Mouse (Mus musculus) T-cell, adult 2 months (primary cell): Measurements from ENCODE around the gene Fbxl14.
A peak's percentile ranks its signal among the peaks of the same experiment; 100 is the strongest.

Experiments used
- DNase-seq: peaks from one replicate; pipeline ENCODE4 v3.0.0; 2022; ENCODE audit warnings: low spot score

The Fbxl14 gene

GRCm38 (mm10) chr6:119470777-119471176 is 8.7 kb upstream of the Fbxl14 start:
- DNase-seq = no peak

GRCm38 (mm10) chr6:119472135-119472534 is 7.3 kb upstream of the Fbxl14 start:
- peak; percentile 61 for DNase-seq

GRCm38 (mm10) chr6:119472705-119473104 is 6.8 kb upstream of the Fbxl14 start:
- DNase-seq = no peak

GRCm38 (mm10) chr6:119473446-119473845 is 6.0 kb upstream of the Fbxl14 start:
- no peak for DNase-seq

- DNase-seq = no peak
These were observed 5.5 kb upstream of the Fbxl14 start for GRCm38 (mm10) chr6:119473992-119474391.

- DNase-seq = no peak
These were observed 3.5 kb upstream of the Fbxl14 start for GRCm38 (mm10) chr6:119475988-119476387.

GRCm38 (mm10) chr6:119477686-119478310 is 1.7 kb upstream of the Fbxl14 start:
- DNase-seq = no peak

- peak; percentile 75 for DNase-seq
These were observed 717 bp upstream of the Fbxl14 start for GRCm38 (mm10) chr6:119478560-119479342.

- DNase-seq = peak; percentile 81
These were observed 623 bp downstream of the Fbxl14 start for GRCm38 (mm10) chr6:119479876-119480705.

GRCm38 (mm10) chr6:119480706-119481331 is 1.4 kb downstream of the Fbxl14 start:
- DNase-seq = peak; percentile 18

- peak; percentile 57 for DNase-seq
These were observed 2.4 kb downstream of the Fbxl14 start for GRCm38 (mm10) chr6:119481741-119482390.

- no peak for DNase-seq
These were observed 3.6 kb downstream of the Fbxl14 start for GRCm38 (mm10) chr6:119482958-119483600.

GRCm38 (mm10) chr6:119485486-119485885 is 6.0 kb downstream of the Fbxl14 start:
- DNase-seq = no peak

GRCm38 (mm10) chr6:119486381-119487084 is 7.1 kb downstream of the Fbxl14 start:
- no peak for DNase-seq

GRCm38 (mm10) chr6:119487085-119487458 is 7.6 kb downstream of the Fbxl14 start:
- no peak for DNase-seq

GRCm38 (mm10) chr6:119487619-119488018 is 8.2 kb downstream of the Fbxl14 start:
- no peak for DNase-seq

GRCm38 (mm10) chr6:119489765-119490164 is 10.3 kb downstream of the Fbxl14 start:
- DNase-seq = peak; percentile 61

- DNase-seq = no peak
These were observed 11.1 kb downstream of the Fbxl14 start for GRCm38 (mm10) chr6:119490549-119490948.

- DNase-seq = no peak
These were observed 11.5 kb downstream of the Fbxl14 start for GRCm38 (mm10) chr6:119491006-119491405.

- DNase-seq = no peak
These were observed 12.6 kb downstream of the Fbxl14 start for GRCm38 (mm10) chr6:119491997-119492629.
